Mouse (Mus musculus) limb, embryonic 14.5 days (tissue): ENCODE results near the gene Nlrp6. TPM values are rescaled to one million over a fixed set of nuclear protein-coding genes. Genes with fewer than 3 reads are reported as not detected.

Source experiments
- ATAC-seq: fragments of 200-750 bp; cut with Nextera tagmentation; 2 replicates; pipeline ENCODE4 v1.8.0; 2017; ENCODE audit warnings: low read depth, moderate number of reproducible peaks, moderate TSS enrichment; ENCODE audit not compliant: low FRiP score
- DNase-seq: peaks from one replicate; pipeline ENCODE4 v3.0.0-alpha.2; 2015; ENCODE audit warnings: low spot score
- H3K27ac ChIP-seq: fragments of 300-500 bp; sonication (generic); replicated peaks from 2 replicates; pipeline ENCODE4 v1.5.1; 2014; ENCODE audit warnings: low read depth, mild to moderate bottlenecking, low read length, moderate library complexity, mixed read lengths
- H3K27me3 ChIP-seq: fragments of 300-500 bp; sonication (generic); 2 replicates; pipeline ENCODE4 v1.6.1; 2014; ENCODE audit warnings: low read length, mixed read lengths; ENCODE audit not compliant: control insufficient read depth, insufficient read depth
- H3K36me3 ChIP-seq: fragments of 300-500 bp; sonication (generic); 2 replicates; pipeline ENCODE4 v1.6.1; 2014; ENCODE audit warnings: mild to moderate bottlenecking, low read length, moderate library complexity, mixed read lengths; ENCODE audit not compliant: control insufficient read depth, insufficient read depth
- H3K4me1 ChIP-seq: fragments of 300-500 bp; sonication (generic); 2 replicates; pipeline ENCODE4 v1.6.1; 2014; ENCODE audit warnings: antibody characterized with exemption, low read length, mixed read lengths; ENCODE audit not compliant: control insufficient read depth, insufficient read depth
- H3K4me2 ChIP-seq: fragments of 300-500 bp; sonication (generic); replicated peaks from 2 replicates; pipeline ENCODE4 v1.6.1; 2014; ENCODE audit warnings: low read depth, mild to moderate bottlenecking, low read length, moderate library complexity; ENCODE audit not compliant: severe bottlenecking
- H3K4me3 ChIP-seq: fragments of 300-500 bp; sonication (generic); replicated peaks from 2 replicates; pipeline ENCODE4 v1.5.1; 2014; ENCODE audit warnings: low read length
- H3K9ac ChIP-seq: fragments of 300-500 bp; sonication (generic); 2 replicates; pipeline ENCODE4 v1.6.1; 2014; ENCODE audit warnings: mild to moderate bottlenecking, low read depth, low read length, moderate library complexity; ENCODE audit not compliant: severe bottlenecking
- H3K9me3 ChIP-seq: fragments of 300-500 bp; sonication (generic); 2 replicates; pipeline ENCODE4 v1.6.1; 2016; ENCODE audit warnings: low read length; ENCODE audit not compliant: control insufficient read depth
- POLR2A ChIP-seq: fragments of 200-500 bp; IDR thresholded peaks from 2 replicates; pipeline ENCODE4 v1.8.0; 2012; ENCODE audit warnings: inconsistent platforms, mild to moderate bottlenecking, moderate library complexity, borderline replicate concordance; ENCODE audit not compliant: insufficient read depth, insufficient read length; ENCODE audit errors: extremely low read depth
- WGBS: fragments of 180-500 bp; shearing (Covaris S2); extraction: QIAGEN DNeasy Blood & Tissue Kit; methylation state at CpG from one replicate; pipeline ENCODE4 v1.1.7; 2014; 5-methylcytosine and 5-hydroxymethylcytosine counted together
- polyA plus RNA-seq, 2 experiments: library from polyadenylated mRNA; depleted of rRNA in 1 of 2; stranded (reverse) in 1 of 2; unstranded in 1 of 2; fragments of >200 nt; fragmentation: Nextera tagmentation in 1 of 2; extraction: Ambion mirVana in 1 of 2; gene quantifications; 2 replicates each; pipeline versions ENCODE4 v1.2.1 to v1.2.3; 2012 to 2014

Nlrp6 gene
- polyA plus RNA-seq, 2 experiments, result 0.05 TPM; not detected in 1

GRCm38 (mm10) chr7:140953133-140953532 lies 32.4 kb downstream of the Nlrp6 start:
- Histone ChIP-seq H3K9ac (no peak overlapping the region), H3K9me3 (no peaks in the 10 kb centered on the region), H3K4me1 (peaks cover 61% of the 10 kb centered on the region), H3K27me3 (no peaks in the 10 kb centered on the region), H3K36me3 (peaks cover 34% of the 10 kb centered on the region), H3K4me3 (no peak overlapping the region), H3K27ac (no peak overlapping the region), H3K4me2 (peak overlapping the region; percentile 86)
- DNase-seq, result no peak
- no peak for TF ChIP-seq POLR2A
- WGBS, result 80% methylated on average over 11 of the region's 11 CpGs
- no peak for ATAC-seq

- Histone ChIP-seq H3K4me2 (peak overlapping the region; percentile 86), H3K4me3 (peak overlapping the region; percentile 67), H3K36me3 (peaks cover 25% of the 10 kb centered on the region), H3K9ac (peak overlapping the region; percentile 72), H3K9me3 (no peaks in the 10 kb centered on the region), H3K27ac (0 out of 2 replicates have a peak overlapping the region, but pooled peaks have one; percentile 26), H3K27me3 (no peaks in the 10 kb centered on the region), H3K4me1 (peaks cover 61% of the 10 kb centered on the region)
- whole genome bisulfite sequencing, result 45% methylated on average over 15 of the region's 15 CpGs
- ATAC-seq (no peak), DNase-seq (no peak)
- TF ChIP-seq POLR2A, result no peak
These were observed 33.4 kb downstream of the Nlrp6 start for GRCm38 (mm10) chr7:140953800-140954732.

GRCm38 (mm10) chr7:140954733-140955071 lies 34.0 kb downstream of the Nlrp6 start:
- TF ChIP-seq POLR2A, result no peak
- no peak for DNase-seq
- no peak for ATAC-seq
- Histone ChIP-seq H3K4me3 (peak overlapping the region; percentile 67), H3K9me3 (no peaks in the 10 kb centered on the region), H3K4me1 (peaks cover 61% of the 10 kb centered on the region), H3K9ac (peak overlapping the region; percentile 72), H3K27me3 (no peaks in the 10 kb centered on the region), H3K4me2 (peak overlapping the region; percentile 86), H3K36me3 (peaks cover 19% of the 10 kb centered on the region), H3K27ac (0 out of 2 replicates have a peak overlapping the region, but pooled peaks have one; percentile 26)
- 5% methylated on average over 9 of the region's 9 CpGs for WGBS

GRCm38 (mm10) chr7:140955342-140955741 lies 34.6 kb downstream of the Nlrp6 start:
- Histone ChIP-seq H3K4me2 (peak overlapping the region; percentile 86), H3K9ac (peak overlapping the region; percentile 72), H3K4me1 (peaks cover 56% of the 10 kb centered on the region), H3K9me3 (no peaks in the 10 kb centered on the region), H3K4me3 (peak overlapping the region; percentile 67), H3K27me3 (no peaks in the 10 kb centered on the region), H3K27ac (peak overlapping the region; percentile 97), H3K36me3 (peaks cover 12% of the 10 kb centered on the region)
- WGBS, result 8% methylated on average over 17 of the region's 17 CpGs
- ATAC-seq, result peak; percentile 7
- no peak for TF ChIP-seq POLR2A
- no peak for DNase-seq

DNA sequence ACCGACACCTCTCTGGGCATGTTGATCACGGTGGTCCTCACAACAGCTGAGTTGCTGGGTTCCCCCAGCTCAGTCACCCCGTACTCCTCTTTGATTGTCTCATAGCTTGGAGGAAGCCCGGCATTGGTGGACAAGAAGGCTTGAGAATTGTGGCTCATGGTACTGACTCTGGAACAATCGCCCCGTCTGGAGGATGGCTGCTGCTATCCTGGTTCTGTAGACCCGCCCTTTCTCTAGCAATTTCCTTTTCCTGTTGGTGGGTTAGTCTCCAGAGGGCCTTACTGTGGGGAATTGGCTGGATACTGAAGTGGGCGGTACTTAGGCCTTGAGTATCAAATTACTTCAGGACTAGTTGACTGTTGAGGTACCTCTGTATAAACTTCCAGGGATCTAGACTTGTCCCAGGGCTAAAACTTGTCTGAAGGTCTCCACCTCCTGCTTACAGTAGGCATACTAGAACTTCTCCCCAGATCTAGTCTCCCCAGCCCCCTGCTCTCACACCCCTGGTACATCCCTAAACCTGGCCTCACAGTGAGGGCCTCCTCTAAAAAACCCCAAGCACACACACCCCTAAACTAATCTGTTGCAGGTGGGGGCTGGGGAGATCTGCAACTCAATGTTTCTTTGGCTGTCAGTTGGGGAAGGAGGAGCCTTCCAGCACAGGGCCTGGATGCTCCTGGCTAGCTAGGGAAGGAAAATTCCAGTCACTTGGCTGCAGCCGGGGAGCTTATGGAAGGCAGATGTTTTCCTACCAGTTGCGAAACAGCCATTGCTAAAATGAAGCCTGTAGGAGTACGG lies 35.3 kb downstream of the Nlrp6 start, which contains the start of the genes Gm45717 and Ifitm2:
TSS of gene Gm45717 (minus strand) at position 180 of the 798 bp plus-strand sequence.
TSS of gene Ifitm2 (minus strand) at position 230 of the 798 bp plus-strand sequence.
- no peaks in the 10 kb centered on the region for H3K9me3 ChIP-seq
- H3K27me3 ChIP-seq, result no peaks in the 10 kb centered on the region
- peak within 1 kb of the TSS; percentile 97 for H3K27ac ChIP-seq
- H3K9ac ChIP-seq, result peak within 1 kb of the TSS; percentile 72
- peak within 1 kb of the TSS; percentile 86 for H3K4me2 ChIP-seq
- ATAC-seq, result peak; percentile 90
- DNase-seq, result peak; percentile 97
- peaks cover 12% of the 10 kb centered on the region; the same call in 1 of the 2 replicates for H3K36me3 ChIP-seq
- H3K4me1 ChIP-seq, result peaks cover 50% of the 10 kb centered on the region
- peak; percentile 46; the same call in 1 of the 2 replicates for TF ChIP-seq POLR2A
- H3K4me3 ChIP-seq, result peak within 1 kb of the TSS; percentile 67
- 2% methylated on average over 11 of the region's 11 CpGs for WGBS
